Mouse (Mus musculus): ENCODE measurements at regions not wholly inside any gene's neighbourhood (a gene's known extent, or its start where the extent isn't known, plus 50 kb on each side); places are given as distances from the start of the nearest gene placed in this dataset.

- no peak for DNase-seq (ENCODE audit: low spot score)
These were observed 63.8 kb upstream of the Dscam start for GRCm38 (mm10) chr16:97234321-97234720.

- DNase-seq (ENCODE audit: low spot score): no peak
These were observed 69.1 kb upstream of the Dscam start for GRCm38 (mm10) chr16:97239626-97240025.

DNA sequence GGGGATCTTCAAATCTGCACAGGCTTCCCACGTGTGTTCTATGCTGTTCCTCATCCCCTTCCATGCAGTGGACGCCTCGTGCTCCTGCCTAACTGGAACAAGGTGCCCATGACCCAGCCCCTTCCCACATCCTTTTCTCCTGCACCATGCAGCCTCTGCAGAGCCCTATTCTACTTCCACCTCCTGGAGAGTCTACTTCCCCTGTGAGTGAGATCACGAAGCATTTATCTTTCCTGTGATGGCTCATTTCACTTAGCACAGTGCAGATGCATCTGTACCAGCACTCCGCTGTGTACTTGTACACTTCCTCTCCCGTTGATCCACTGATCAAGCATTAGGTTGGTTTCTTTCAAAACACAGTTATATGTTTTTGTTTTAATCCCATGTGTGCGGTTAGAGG is 69.5 kb upstream of the Dscam start:
- DNase-seq (ENCODE audit: low spot score): no peak

- DNase-seq (ENCODE audit: low spot score): no peak
These were observed 70.4 kb upstream of the Dscam start for GRCm38 (mm10) chr16:97240859-97241360.

DNA sequence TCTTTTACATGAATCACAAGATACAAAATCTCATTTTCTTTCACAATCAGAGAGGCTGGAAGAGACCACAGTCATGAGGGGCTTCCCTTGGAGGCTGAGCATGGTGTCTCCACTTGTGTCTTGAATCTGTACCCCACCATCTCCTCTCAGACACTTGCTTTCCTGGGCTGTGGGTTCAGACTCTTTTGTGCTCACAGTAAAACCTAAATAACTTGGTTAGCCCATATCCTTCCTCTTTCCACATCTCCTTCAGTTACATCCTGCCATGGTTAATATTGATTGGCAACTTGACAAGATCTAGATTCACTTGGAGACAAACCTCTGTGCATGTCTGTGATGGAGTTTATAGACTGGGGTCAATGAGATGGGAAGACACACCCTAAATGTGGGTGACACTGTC is 71.1 kb upstream of the Dscam start:
- DNase-seq (ENCODE audit: low spot score): no peak

- DNase-seq (ENCODE audit: low spot score): no peak
These were observed 79.9 kb upstream of the Dscam start for GRCm38 (mm10) chr16:97250488-97250887.

DNA sequence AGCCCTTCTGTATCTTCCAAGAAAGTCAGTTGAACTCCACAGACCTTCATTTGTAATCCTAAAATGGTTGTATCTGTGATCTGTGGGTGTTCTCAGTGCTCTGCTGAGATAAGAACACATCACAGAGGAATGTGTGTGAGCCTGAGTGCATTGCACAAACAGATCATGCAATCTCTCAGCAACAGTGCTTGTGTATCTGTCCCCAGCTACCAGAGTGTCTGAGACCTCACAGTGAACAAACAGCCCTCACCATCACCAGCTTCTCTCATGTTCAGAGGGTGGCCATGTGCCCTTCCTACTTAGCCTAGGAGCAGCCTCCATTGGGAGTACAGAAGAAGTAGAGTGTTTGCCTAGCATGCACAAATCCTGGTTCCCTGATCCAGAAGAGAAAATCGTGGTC is 82.0 kb upstream of the Dscam start:
- DNase-seq (ENCODE audit: low spot score): no peak

- no peak for DNase-seq (ENCODE audit: low spot score)
These were observed 82.6 kb upstream of the Dscam start for GRCm38 (mm10) chr16:97252997-97253635.

- DNase-seq (ENCODE audit: low spot score): no peak
These were observed 88.3 kb upstream of the Dscam start for GRCm38 (mm10) chr16:97258821-97259220.

- DNase-seq (ENCODE audit: low spot score): no peak
These were observed 92.9 kb upstream of the Dscam start for GRCm38 (mm10) chr16:97263451-97263850.

GRCm38 (mm10) chr16:97270417-97271133 is 86.0 kb upstream of the Bace2 start:
- no peak for DNase-seq (ENCODE audit: low spot score)

DNA sequence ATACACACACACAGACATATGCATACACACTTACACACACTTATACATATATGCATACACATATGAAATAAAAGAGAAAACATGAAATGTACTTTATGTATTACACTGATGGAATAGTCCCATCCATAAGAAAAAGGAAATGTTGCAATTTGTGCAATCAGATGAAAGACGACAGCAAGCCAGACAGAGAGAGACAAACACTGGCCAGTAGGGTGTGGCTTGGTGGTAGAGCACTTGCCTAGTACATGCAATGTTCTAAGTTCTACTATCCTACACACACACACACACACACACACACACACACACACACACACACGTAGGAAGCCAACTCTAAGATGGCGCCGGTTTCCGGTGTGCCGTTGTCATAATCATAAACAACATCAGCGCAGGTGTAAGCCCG is 85.3 kb upstream of the Bace2 start:
- no peak for DNase-seq (ENCODE audit: low spot score)

- peak; percentile 68 for DNase-seq (ENCODE audit: low spot score)
These were observed 84.4 kb upstream of the Bace2 start for GRCm38 (mm10) chr16:97272035-97272631.

DNA sequence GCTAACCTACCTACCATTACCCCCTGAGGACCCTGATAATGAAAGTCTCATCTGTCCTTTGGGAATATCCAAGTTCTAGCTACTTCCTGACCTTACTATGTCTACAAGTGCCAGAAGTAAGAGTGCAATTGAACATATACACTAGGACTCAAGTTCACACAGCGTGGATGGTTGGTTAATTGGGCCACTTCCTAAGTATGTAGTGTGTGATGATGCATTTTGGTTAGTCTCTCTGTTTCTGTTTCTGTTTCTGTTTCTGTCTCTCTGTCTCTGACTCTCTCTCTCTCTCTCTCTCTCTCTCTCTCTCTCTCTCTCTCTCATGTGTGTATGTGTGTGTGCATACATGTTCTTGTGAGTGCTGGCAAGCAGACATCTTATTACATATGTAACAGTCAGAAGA is 77.6 kb upstream of the Bace2 start:
- DNase-seq (ENCODE audit: low spot score): no peak

DNA sequence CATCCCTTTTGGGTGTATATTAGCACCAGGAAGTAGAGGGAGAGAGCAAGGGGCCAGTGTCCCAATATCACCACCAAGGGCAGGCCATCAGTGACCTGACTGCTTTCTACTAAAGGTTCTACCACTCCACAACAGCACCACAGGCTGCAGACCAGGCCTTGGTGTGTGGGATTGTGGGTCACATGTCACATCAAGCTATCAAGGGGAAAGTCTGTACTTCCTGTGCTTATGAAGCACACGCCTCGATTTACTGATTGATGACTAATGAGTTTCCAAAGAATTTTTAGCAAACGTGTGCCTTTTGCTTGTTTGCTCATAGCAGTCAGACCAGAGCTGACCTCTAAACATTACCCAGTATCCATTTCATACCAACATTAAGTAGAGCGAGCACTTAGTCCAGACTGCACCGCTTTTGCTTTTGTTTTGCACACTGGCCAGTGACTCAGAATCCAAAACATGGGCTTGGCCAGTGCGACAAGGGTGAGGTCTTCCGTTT is 74.9 kb upstream of the Bace2 start:
- DNase-seq (ENCODE audit: low spot score): no peak

DNA sequence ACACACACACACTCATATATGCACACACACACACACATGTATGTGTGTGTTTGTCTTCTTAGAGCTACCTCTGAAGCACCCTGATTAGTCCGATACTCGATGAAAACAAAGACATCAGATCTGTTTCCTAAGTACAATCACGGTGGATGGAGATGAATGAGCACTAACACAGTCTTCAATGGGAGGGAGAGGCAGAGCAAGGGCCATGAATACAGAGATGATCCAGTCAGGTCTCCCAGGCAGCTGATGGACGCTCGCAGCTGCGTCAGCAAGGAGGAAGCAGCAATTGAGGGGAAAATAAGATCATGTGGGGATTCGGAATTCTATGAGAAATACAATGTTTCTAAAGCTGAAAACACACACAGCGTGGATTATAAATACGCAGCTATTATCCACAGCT is 73.6 kb upstream of the Bace2 start:
- DNase-seq (ENCODE audit: low spot score): no peak

GRCm38 (mm10) chr16:97285886-97286447 is 70.6 kb upstream of the Bace2 start:
- DNase-seq (ENCODE audit: low spot score): no peak

- no peak for DNase-seq (ENCODE audit: low spot score)
These were observed 69.8 kb upstream of the Bace2 start for GRCm38 (mm10) chr16:97286717-97287116.

GRCm38 (mm10) chr16:97288634-97289033 is 67.9 kb upstream of the Bace2 start:
- DNase-seq (ENCODE audit: low spot score): no peak

GRCm38 (mm10) chr16:97292484-97293048 is 64.0 kb upstream of the Bace2 start:
- DNase-seq (ENCODE audit: low spot score): no peak

DNA sequence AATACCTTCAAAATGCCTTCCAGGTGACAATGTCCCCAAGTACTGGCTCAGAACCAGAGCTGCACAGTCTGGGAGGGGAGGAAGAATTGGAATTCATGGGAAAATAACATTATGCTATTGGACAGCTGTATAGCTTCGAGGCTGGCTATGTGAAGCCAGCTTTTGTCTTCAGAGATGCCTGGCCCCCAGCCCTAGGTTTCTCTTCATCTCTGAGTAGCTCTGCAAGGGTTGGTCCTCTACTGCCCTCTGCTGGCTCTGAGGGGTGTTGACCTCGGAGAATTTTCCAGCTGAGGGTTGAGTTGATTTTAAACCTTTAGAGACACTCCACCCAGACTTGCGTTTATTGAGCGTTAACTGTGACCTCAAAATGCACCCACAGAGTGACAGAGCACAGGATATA is 63.3 kb upstream of the Bace2 start:
- peak; percentile 54 for DNase-seq (ENCODE audit: low spot score)

GRCm38 (mm10) chr16:97297140-97297539 is 59.4 kb upstream of the Bace2 start:
- no peak for DNase-seq (ENCODE audit: low spot score)

All from urinary bladder, postnatal 25 days (tissue).